Mouse (Mus musculus): Measurements from ENCODE around the gene Hist1h4d.

DNA sequence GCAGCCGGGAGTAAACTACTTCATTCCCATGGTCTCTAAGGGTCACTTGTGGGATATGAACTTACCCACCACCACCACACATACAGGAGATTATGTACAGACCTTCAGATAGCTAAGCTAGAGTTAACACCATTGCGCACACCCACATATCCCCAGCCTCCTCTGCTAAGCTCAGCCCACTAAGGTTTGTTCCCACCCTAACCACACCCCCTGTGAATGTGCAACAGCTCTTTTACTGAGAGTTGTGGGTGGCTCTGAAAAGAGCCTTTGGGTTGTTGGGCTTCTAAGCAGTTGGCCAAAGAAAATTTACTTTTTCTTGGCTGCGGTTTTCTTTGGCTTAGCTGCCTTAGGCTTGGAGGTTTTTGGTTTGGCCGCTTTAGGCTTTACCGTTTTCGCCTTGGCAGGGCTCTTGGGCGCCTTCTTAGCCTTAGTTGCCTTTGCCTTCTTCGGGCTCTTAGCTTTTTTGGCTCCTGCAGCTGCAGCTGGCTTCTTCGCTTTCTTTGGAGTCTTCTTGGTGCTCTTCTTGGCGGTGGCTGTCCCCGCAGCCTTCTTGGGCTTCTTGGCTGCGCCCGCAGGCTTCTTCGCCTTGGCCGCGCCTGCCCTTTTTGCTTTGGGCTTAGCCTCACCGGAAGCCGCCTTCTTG is 40.3 kb downstream of the Hist1h4d start:
- TF ChIP-seq CTCF (IDR thresholded peaks at IDR 0.05; ENCODE audit: low read depth) (no peak), EP300 (IDR thresholded peaks at IDR 0.05; ENCODE audit: low read depth) (peak; percentile 38)

Data from liver, embryonic 14.5 days (tissue).